Mouse (Mus musculus): ENCODE measurements at regions not wholly inside any gene's neighbourhood (a gene's known extent, or its start where the extent isn't known, plus 50 kb on each side); places are given as distances from the start of the nearest gene placed in this dataset.
"Not testable (repeated sequence)": the region's sequence is repeated elsewhere in the genome, so short reads cannot be mapped to it uniquely, and the experiment has no call there.

- DNase-seq (ENCODE audit: low spot score) = no peak
Measured at GRCm38 (mm10) chr3:49686182-49686895, 70.8 kb downstream of the Pcdh18 start.

- DNase-seq (ENCODE audit: low spot score) = no peak
Measured at GRCm38 (mm10) chr3:49674921-49675320, 82.2 kb downstream of the Pcdh18 start.

GRCm38 (mm10) chr3:49672685-49673184 is 84.4 kb downstream of the Pcdh18 start:
- DNase-seq (ENCODE audit: low spot score) = no peak

- DNase-seq (ENCODE audit: low spot score) = no peak
Measured at GRCm38 (mm10) chr3:49667543-49668338, 89.4 kb downstream of the Pcdh18 start.

GRCm38 (mm10) chr3:49666516-49666915 is 90.6 kb downstream of the Pcdh18 start:
- no peak for DNase-seq (ENCODE audit: low spot score)

GRCm38 (mm10) chr3:49648895-49649175 is 108.3 kb downstream of the Pcdh18 start:
- DNase-seq (ENCODE audit: low spot score) = no peak

- no peak for DNase-seq (ENCODE audit: low spot score)
Measured at GRCm38 (mm10) chr3:49648040-49648894, 108.9 kb downstream of the Pcdh18 start.

GRCm38 (mm10) chr3:49644993-49645392 is 112.1 kb downstream of the Pcdh18 start:
- no peak for DNase-seq (ENCODE audit: low spot score)

- DNase-seq (ENCODE audit: low spot score) = no peak
Measured at GRCm38 (mm10) chr3:49643871-49644270, 113.3 kb downstream of the Pcdh18 start.

- DNase-seq (ENCODE audit: low spot score) = peak; percentile 5
Measured at GRCm38 (mm10) chr3:49641966-49642758, 115.0 kb downstream of the Pcdh18 start.

- no peak for DNase-seq (ENCODE audit: low spot score)
Measured at GRCm38 (mm10) chr3:49641411-49641810, 115.7 kb downstream of the Pcdh18 start.

GRCm38 (mm10) chr3:49638601-49639000 is 118.5 kb downstream of the Pcdh18 start:
- no peak for DNase-seq (ENCODE audit: low spot score)

GRCm38 (mm10) chr3:49636676-49637075 is 120.4 kb downstream of the Pcdh18 start:
- no peak for DNase-seq (ENCODE audit: low spot score)

- no peak for DNase-seq (ENCODE audit: low spot score)
Measured at GRCm38 (mm10) chr3:49592706-49593451, 164.2 kb downstream of the Pcdh18 start.

GRCm38 (mm10) chr3:49590234-49590633 is 166.9 kb downstream of the Pcdh18 start:
- no peak for DNase-seq (ENCODE audit: low spot score)

- no peak for DNase-seq (ENCODE audit: low spot score)
Measured at GRCm38 (mm10) chr3:49586531-49587168, 170.5 kb downstream of the Pcdh18 start.

- not testable (repeated sequence) for DNase-seq (ENCODE audit: low spot score)
Measured at GRCm38 (mm10) chr3:49585962-49586361, 171.2 kb downstream of the Pcdh18 start.

- DNase-seq (ENCODE audit: low spot score) = no peak
Measured at GRCm38 (mm10) chr3:49566769-49567729, 190.1 kb downstream of the Pcdh18 start.

GRCm38 (mm10) chr3:49527642-49528041 is 229.5 kb downstream of the Pcdh18 start:
- no peak for DNase-seq (ENCODE audit: low spot score)

Data from urinary bladder, postnatal 25 days (tissue).